Comparison of ENCODE assay signal across 26 mouse cellular contexts in the genomic region with DNA sequence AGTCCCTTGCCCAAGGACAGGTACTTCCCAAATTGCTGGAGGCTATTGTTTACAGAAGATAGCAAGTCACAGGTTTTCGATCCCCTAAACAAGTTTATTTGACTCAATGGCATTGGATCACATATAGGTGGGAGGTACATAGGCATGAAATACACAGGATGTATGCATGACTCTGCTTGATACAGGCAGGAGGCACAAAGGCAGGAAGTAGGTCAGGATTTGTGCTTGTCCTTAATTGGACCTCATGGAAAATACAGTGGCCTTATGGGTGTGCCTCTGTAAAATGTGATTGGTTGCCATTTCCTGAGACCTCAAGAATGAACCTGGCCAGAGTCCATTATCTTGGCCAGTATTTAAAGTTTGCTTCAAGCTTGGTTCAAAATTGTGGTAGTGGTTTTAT. TPM values are rescaled to one million over a fixed set of nuclear protein-coding genes. Genes with fewer than 3 reads are reported as not detected.
DNase-seq lines count a peak whose midpoint lies in the region; ATAC-seq lines count a peak whose summit lies in the region.
"Had no signal": no experiment of that assay in that cellular context is flagged by ENCODE, and none has a peak within 500 bp of the region (broad histone marks: within the 10 kb centered on the region; RNA-seq: fewer than 3 reads in every experiment).

No protein-coding gene starts in this region.

- no peaks in the 10 kb centered on the region for H3K36me3 ChIP-seq in heart, embryonic 13.5 days
- H3K36me3 ChIP-seq in lung, embryonic 16.5 days (ENCODE audit: control insufficient read depth, insufficient read depth, low read length): no peaks in the 10 kb centered on the region
- H3K36me3 ChIP-seq: embryonic facial prominence, embryonic 10.5 days; embryonic facial prominence, embryonic 13.5 days; forebrain, embryonic 12.5 days; forebrain, embryonic 15.5 days; heart, embryonic 10.5 days had no signal

- H3K4me1 ChIP-seq in heart, embryonic 13.5 days: peaks cover 5% of the 10 kb centered on the region; the same call in 1 of the 2 replicates
- no peaks in the 10 kb centered on the region for H3K4me1 ChIP-seq in lung, embryonic 16.5 days (replicated peaks; ENCODE audit: control insufficient read depth, insufficient read depth, low read length)
- H3K4me1 ChIP-seq: embryonic facial prominence, embryonic 10.5 days; embryonic facial prominence, embryonic 13.5 days; heart, embryonic 10.5 days had no signal

- H3K9me3 ChIP-seq in heart, embryonic 13.5 days: no peaks in the 10 kb centered on the region
- H3K9me3 ChIP-seq in lung, embryonic 16.5 days (ENCODE audit: control insufficient read depth, low read length): no peaks in the 10 kb centered on the region
- H3K9me3 ChIP-seq: embryonic facial prominence, embryonic 10.5 days; embryonic facial prominence, embryonic 13.5 days; forebrain, embryonic 12.5 days; forebrain, embryonic 15.5 days; heart, embryonic 10.5 days had no signal

- H3K9ac ChIP-seq in heart, embryonic 13.5 days: no peak overlapping the region
- H3K9ac ChIP-seq in lung, embryonic 16.5 days (ENCODE audit: low read length): no peak overlapping the region
- H3K9ac ChIP-seq: embryonic facial prominence, embryonic 13.5 days; forebrain, embryonic 12.5 days; forebrain, embryonic 15.5 days; hindbrain, embryonic 14.5 days had no signal

- intact Hi-C loops in heart, postnatal 36 days (cut with DNase I): no loop called here

- H3K4me3 ChIP-seq in heart, embryonic 13.5 days: no peak overlapping the region
- H3K4me3 ChIP-seq in lung, embryonic 16.5 days (ENCODE audit: low read length): no peak overlapping the region
- H3K4me3 ChIP-seq: embryonic facial prominence, embryonic 10.5 days; embryonic facial prominence, embryonic 13.5 days; erythroblast, embryonic 14.5 days; forebrain, embryonic 12.5 days; forebrain, embryonic 15.5 days; heart, embryonic 10.5 days had no signal

- H3K27ac ChIP-seq in heart, embryonic 13.5 days (replicated peaks): peak overlapping the region; percentile 41; the same call in 1 of the 2 replicates
- H3K27ac ChIP-seq in lung, embryonic 16.5 days (ENCODE audit: low read length): no peak overlapping the region
- H3K27ac ChIP-seq: embryonic facial prominence, embryonic 10.5 days; embryonic facial prominence, embryonic 13.5 days; forebrain, embryonic 12.5 days; forebrain, embryonic 15.5 days; heart, embryonic 10.5 days; hindbrain, embryonic 14.5 days; hindbrain, postnatal 0 days had no signal

- no peak for DNase-seq in heart, postnatal 36 days
- DNase-seq in lung, adult 18-20 months: no peak
- DNase-seq in retina, embryonic 14.5 days (ENCODE audit: low spot score): peak; percentile 4
- no peak for DNase-seq in retina, postnatal 1 day
- DNase-seq: adrenal gland, adult 8-10 months; adrenal gland, postnatal 25 days; cerebellum, adult 11-12 months; cerebellum, adult 8-10 months; cerebellum, postnatal 10 days; cerebellum, postnatal 36 days; embryo, embryonic 11 days; gastrocnemius, postnatal 25 days; heart, adult 18-20 months; heart, postnatal 10 days; heart, postnatal 4 days had no signal

- WGBS in heart, embryonic 13.5 days: 63% methylated on average over 1 of the region's 1 CpGs
- WGBS in lung, embryonic 16.5 days: 76% methylated on average over 1 of the region's 1 CpGs

- no peak for ATAC-seq in heart, embryonic 13.5 days (ENCODE audit: extremely low read depth, insufficient number of reproducible peaks, low FRiP score, low TSS enrichment)
- peak; percentile 54; the same call in 1 of the 2 replicates for ATAC-seq in lung, embryonic 16.5 days (ENCODE audit: low read depth)
- ATAC-seq: activated CD4-positive, CD25-positive, alpha-beta regulatory T cell, adult 4 months; forebrain, embryonic 15.5 days had no signal

- no peaks in the 10 kb centered on the region for H3K27me3 ChIP-seq in heart, embryonic 13.5 days (replicated peaks)
- no peaks in the 10 kb centered on the region for H3K27me3 ChIP-seq in lung, embryonic 16.5 days (ENCODE audit: control insufficient read depth, insufficient read depth, low read depth, low read length)
- H3K27me3 ChIP-seq: embryonic facial prominence, embryonic 13.5 days; forebrain, embryonic 12.5 days; forebrain, embryonic 15.5 days had no signal

- no peak overlapping the region for H3K4me2 ChIP-seq in heart, embryonic 13.5 days
- H3K4me2 ChIP-seq in lung, embryonic 16.5 days (ENCODE audit: low read depth, low read length): no peak overlapping the region
- H3K4me2 ChIP-seq: embryonic facial prominence, embryonic 13.5 days; forebrain, embryonic 12.5 days; forebrain, embryonic 15.5 days; hindbrain, embryonic 14.5 days had no signal

RNA-seq across cellular contexts. Expression of gene Pxdc1, which starts 48.9 kb away (rescaled TPM):
- 14.6 and 21.4 TPM in 2 replicates for polyA plus RNA-seq in heart, embryonic 13.5 days (2015; fragmentation: Nextera tagmentation; extraction: Ambion mirVana)
- total RNA-seq in heart, postnatal 36 days (2021): 10 to 100 TPM; 13.6 to 15.1 TPM
- polyA plus RNA-seq in lung, embryonic 16.5 days (2015; fragmentation: Nextera tagmentation; extraction: Ambion mirVana): 6.2 and 9.0 TPM in 2 replicates
